Mouse (Mus musculus): ENCODE measurements around the gene Jade2. TPM values are rescaled to one million over a fixed set of nuclear protein-coding genes. Genes with fewer than 3 reads are reported as not detected.

Gene Jade2
- polyA plus RNA-seq, 1 experiment from 2014 or later: 1.0 TPM

GRCm38 (mm10) chr11:51812022-51812546, 45.4 kb downstream of the Jade2 start:
- TF ChIP-seq EP300 (IDR thresholded peaks at IDR 0.05; ENCODE audit: low read depth) (no peak), CTCF (IDR thresholded peaks at IDR 0.05; ENCODE audit: low read depth) (no peak)
- Histone ChIP-seq H3K4me2 (ENCODE audit: low read depth, low read length) (no peak overlapping the region), H3K27me3 (ENCODE audit: insufficient read depth, low read length) (no peaks in the 10 kb centered on the region), H3K4me3 (ENCODE audit: low read depth, low read length) (no peak overlapping the region), H3K4me1 (ENCODE audit: insufficient read depth) (peaks cover 2% of the 10 kb centered on the region), H3K9ac (replicated peaks) (no peak overlapping the region), H3K27ac (ENCODE audit: low read depth) (no peak overlapping the region), H3K36me3 (replicated peaks; ENCODE audit: insufficient read depth, low read length) (peaks cover 7% of the 10 kb centered on the region; the same call in 1 of the 2 replicates), H3K9me3 (ENCODE audit: low read length) (no peaks in the 10 kb centered on the region)
- WGBS (ENCODE audit: insufficient replicate concordance): 84% methylated on average over 8 of the region's 8 CpGs
- ATAC-seq (no peak), DNase-seq (no peak)

GRCm38 (mm10) chr11:51811230-51811629, 46.2 kb downstream of the Jade2 start:
- Histone ChIP-seq H3K27ac (ENCODE audit: low read depth) (no peak overlapping the region), H3K4me1 (ENCODE audit: insufficient read depth) (peaks cover 2% of the 10 kb centered on the region), H3K36me3 (replicated peaks; ENCODE audit: insufficient read depth, low read length) (peaks cover 2% of the 10 kb centered on the region; the same call in 1 of the 2 replicates), H3K9ac (replicated peaks) (no peak overlapping the region), H3K4me3 (ENCODE audit: low read depth, low read length) (no peak overlapping the region), H3K27me3 (ENCODE audit: insufficient read depth, low read length) (no peaks in the 10 kb centered on the region), H3K4me2 (ENCODE audit: low read depth, low read length) (no peak overlapping the region), H3K9me3 (ENCODE audit: low read length) (no peaks in the 10 kb centered on the region)
- no peak for DNase-seq
- no peak for ATAC-seq
- 86% methylated on average over 4 of the region's 4 CpGs for WGBS (ENCODE audit: insufficient replicate concordance)
- peak; percentile 52 for TF ChIP-seq CTCF (IDR thresholded peaks at IDR 0.05; ENCODE audit: low read depth)
- TF ChIP-seq EP300 (IDR thresholded peaks at IDR 0.05; ENCODE audit: low read depth): no peak

GRCm38 (mm10) chr11:51809632-51810224, 47.7 kb downstream of the Jade2 start:
- H3K4me2 ChIP-seq (ENCODE audit: low read depth, low read length): no peak overlapping the region
- H3K27me3 ChIP-seq (ENCODE audit: insufficient read depth, low read length): no peaks in the 10 kb centered on the region
- no peak overlapping the region for H3K27ac ChIP-seq (ENCODE audit: low read depth)
- H3K9me3 ChIP-seq (ENCODE audit: low read length): no peaks in the 10 kb centered on the region
- no peak overlapping the region for H3K4me3 ChIP-seq (ENCODE audit: low read depth, low read length)
- ATAC-seq (no peak), DNase-seq (peak; percentile 65)
- peaks cover 6% of the 10 kb centered on the region for H3K4me1 ChIP-seq (ENCODE audit: insufficient read depth)
- no peak for TF ChIP-seq EP300 (IDR thresholded peaks at IDR 0.05; ENCODE audit: low read depth)
- peak; percentile 36; the same call in 1 of the 2 replicates for TF ChIP-seq CTCF (IDR thresholded peaks at IDR 0.05; ENCODE audit: low read depth)
- H3K36me3 ChIP-seq (replicated peaks; ENCODE audit: insufficient read depth, low read length): no peaks in the 10 kb centered on the region
- H3K9ac ChIP-seq (replicated peaks): no peak overlapping the region
- 60% methylated on average over 6 of the region's 6 CpGs for WGBS (ENCODE audit: insufficient replicate concordance)

- TF ChIP-seq EP300 (IDR thresholded peaks at IDR 0.05; ENCODE audit: low read depth): no peak
- 0 out of 2 replicates have a peak, but pooled peaks have one; percentile 4 for TF ChIP-seq CTCF (IDR thresholded peaks at IDR 0.05; ENCODE audit: low read depth)
- Histone ChIP-seq H3K4me1 (ENCODE audit: insufficient read depth) (peaks cover 6% of the 10 kb centered on the region), H3K27me3 (ENCODE audit: insufficient read depth, low read length) (no peaks in the 10 kb centered on the region), H3K27ac (ENCODE audit: low read depth) (peak overlapping the region; percentile 74), H3K4me2 (ENCODE audit: low read depth, low read length) (no peak overlapping the region), H3K36me3 (replicated peaks; ENCODE audit: insufficient read depth, low read length) (no peaks in the 10 kb centered on the region), H3K4me3 (ENCODE audit: low read depth, low read length) (no peak overlapping the region), H3K9ac (replicated peaks) (no peak overlapping the region), H3K9me3 (ENCODE audit: low read length) (no peaks in the 10 kb centered on the region)
- DNase-seq: no peak
- 50% methylated on average over 13 of the region's 13 CpGs for WGBS (ENCODE audit: insufficient replicate concordance)
- peak; percentile 57 for ATAC-seq
These were observed 50.2 kb downstream of the Jade2 start for GRCm38 (mm10) chr11:51807108-51807879.

- H3K4me3 ChIP-seq (ENCODE audit: low read depth, low read length): peak overlapping the region; percentile 40
- peak overlapping the region; percentile 32; the same call in 1 of the 2 replicates for H3K9ac ChIP-seq (replicated peaks)
- no peak for TF ChIP-seq EP300 (IDR thresholded peaks at IDR 0.05; ENCODE audit: low read depth)
- no peak for TF ChIP-seq CTCF (IDR thresholded peaks at IDR 0.05; ENCODE audit: low read depth)
- no peaks in the 10 kb centered on the region for H3K36me3 ChIP-seq (replicated peaks; ENCODE audit: insufficient read depth, low read length)
- ATAC-seq (peak; percentile 76), DNase-seq (peak; percentile 70)
- peaks cover 10% of the 10 kb centered on the region for H3K4me1 ChIP-seq (ENCODE audit: insufficient read depth)
- WGBS (ENCODE audit: insufficient replicate concordance): 30% methylated on average over 17 of the region's 17 CpGs
- H3K27ac ChIP-seq (ENCODE audit: low read depth): peak overlapping the region; percentile 70
- H3K9me3 ChIP-seq (ENCODE audit: low read length): no peaks in the 10 kb centered on the region
- H3K4me2 ChIP-seq (ENCODE audit: low read depth, low read length): peak overlapping the region; percentile 71
- no peaks in the 10 kb centered on the region for H3K27me3 ChIP-seq (ENCODE audit: insufficient read depth, low read length)
These were observed 52.1 kb downstream of the Jade2 start for GRCm38 (mm10) chr11:51805221-51805981.
